Mouse (Mus musculus): Measurements from ENCODE around the gene Mlec.
"Not testable (repeated sequence)": the region's sequence is repeated elsewhere in the genome, so short reads cannot be mapped to it uniquely, and the experiment has no call there.

GRCm38 (mm10) chr5:115103253-115103652 lies 54.7 kb downstream of the Mlec start:
- TF ChIP-seq CTCF (IDR thresholded peaks at IDR 0.05; ENCODE audit: control insufficient read depth, insufficient read depth, low read length); POLR2A (IDR thresholded peaks at IDR 0.05; ENCODE audit: borderline replicate concordance, control insufficient read depth, low read depth, low read length): not testable (repeated sequence)
